In genomic region chr5:144733953-144734352, GRCm38 (mm10) we compare ENCODE assay signal across 9 mouse cellular contexts. TPM values are rescaled to one million over a fixed set of nuclear protein-coding genes. Genes with fewer than 3 reads are reported as not detected.
A peak's percentile ranks its signal among the peaks of the same experiment; 100 is the strongest.
DNase-seq lines count a peak whose midpoint lies in the region; ATAC-seq and TF ChIP-seq lines count a peak whose summit lies in the region.
"Had no signal": no experiment of that assay in that cellular context is flagged by ENCODE, and none has a peak within 500 bp of the region (broad histone marks: within the 10 kb centered on the region; RNA-seq: fewer than 3 reads in every experiment).

No protein-coding gene starts in this region.

- no peak overlapping the region for H3K9ac ChIP-seq in midbrain, embryonic 11.5 days (ENCODE audit: low read length)
- H3K9ac ChIP-seq in midbrain, embryonic 13.5 days (replicated peaks) = no peak overlapping the region
- H3K9ac ChIP-seq in midbrain, postnatal 0 days (replicated peaks; ENCODE audit: low read length, poor library complexity, severe bottlenecking) = no peak overlapping the region
- H3K9ac ChIP-seq: neural tube, embryonic 13.5 days had no signal

- intact Hi-C loops in heart, postnatal 14 days (cut with DNase I) = loop anchor here (2.0 to 5.0 kb wide), 2 partner anchors 345 to 522 kb away; no protein-coding TSS in a partner anchor
- intact Hi-C loops in left cerebral cortex, adult 2 months (cut with DNase I) = loop anchor here (1.0 to 5.0 kb wide), 3 partner anchors 267 to 502 kb away; no protein-coding TSS in a partner anchor

- H3K9me3 ChIP-seq in midbrain, embryonic 11.5 days (ENCODE audit: control insufficient read depth, low read length) = no peaks in the 10 kb centered on the region
- H3K9me3 ChIP-seq in midbrain, embryonic 13.5 days = no peaks in the 10 kb centered on the region
- no peaks in the 10 kb centered on the region for H3K9me3 ChIP-seq in midbrain, postnatal 0 days (ENCODE audit: low read length)

- H3K4me2 ChIP-seq in midbrain, embryonic 11.5 days = no peak overlapping the region
- H3K4me2 ChIP-seq in midbrain, embryonic 13.5 days (replicated peaks) = no peak overlapping the region
- H3K4me2 ChIP-seq in midbrain, postnatal 0 days (ENCODE audit: low read depth, low read length, poor library complexity, severe bottlenecking) = no peak overlapping the region
- H3K4me2 ChIP-seq: neural tube, embryonic 13.5 days had no signal

- peak; percentile 95 for TF ChIP-seq CTCF in left cerebral cortex, adult 2 months (IDR thresholded peaks at IDR 0.05)
- peak; percentile 95 for TF ChIP-seq CTCF in midbrain, postnatal 0 days (IDR thresholded peaks at IDR 0.05)

- no peaks in the 10 kb centered on the region for H3K27me3 ChIP-seq in midbrain, embryonic 11.5 days (ENCODE audit: control insufficient read depth, insufficient read depth, low read length)
- peaks cover 6% of the 10 kb centered on the region; the same call in 1 of the 2 replicates for H3K27me3 ChIP-seq in midbrain, embryonic 13.5 days
- H3K27me3 ChIP-seq in midbrain, postnatal 0 days (ENCODE audit: insufficient read depth, low read length) = no peaks in the 10 kb centered on the region

- peak; percentile 98 for DNase-seq in midbrain, embryonic 11.5 days (ENCODE audit: low spot score, missing footprints)
- peak; percentile 85 for DNase-seq in ZHBTc4 (ENCODE audit: low read depth, low spot score)
- DNase-seq in cerebellum, postnatal 36 days = peak; percentile 69 to 76
- DNase-seq in heart, postnatal 14 days = peak; percentile 50 to 75
- DNase-seq in left cerebral cortex, adult 2 months (ENCODE audit: extremely low spot score in 1 of 2, low spot score in 2 of 2) = peak; percentile 68 to 80
- DNase-seq in midbrain, postnatal 0 days (ENCODE audit: low spot score) = peak; percentile 78
- DNase-seq in thymus, postnatal 14 days = peak; percentile 25

- no peaks in the 10 kb centered on the region for H3K4me1 ChIP-seq in midbrain, embryonic 11.5 days (ENCODE audit: control insufficient read depth, insufficient read depth, low read length)
- no peaks in the 10 kb centered on the region for H3K4me1 ChIP-seq in midbrain, embryonic 13.5 days (replicated peaks)
- H3K4me1 ChIP-seq in midbrain, postnatal 0 days (ENCODE audit: insufficient read depth, low read length) = no peaks in the 10 kb centered on the region
- H3K4me1 ChIP-seq: neural tube, embryonic 13.5 days had no signal

- no peak overlapping the region for H3K27ac ChIP-seq in midbrain, embryonic 11.5 days (ENCODE audit: low read depth, low read length)
- no peak overlapping the region for H3K27ac ChIP-seq in midbrain, embryonic 13.5 days
- no peak overlapping the region for H3K27ac ChIP-seq in left cerebral cortex, adult 2 months
- H3K27ac ChIP-seq in midbrain, postnatal 0 days (ENCODE audit: low read depth, low read length) = no peak overlapping the region
- H3K27ac ChIP-seq: neural tube, embryonic 13.5 days had no signal

- WGBS in midbrain, embryonic 11.5 days = 26% methylated on average over 4 of the region's 4 CpGs
- 30% methylated on average over 4 of the region's 4 CpGs for WGBS in midbrain, embryonic 13.5 days
- WGBS in midbrain, postnatal 0 days = 22% methylated on average over 4 of the region's 4 CpGs

- no peaks in the 10 kb centered on the region for H3K36me3 ChIP-seq in midbrain, embryonic 11.5 days (ENCODE audit: control insufficient read depth, insufficient read depth, low read length)
- H3K36me3 ChIP-seq in midbrain, embryonic 13.5 days = peaks cover 20% of the 10 kb centered on the region
- H3K36me3 ChIP-seq in midbrain, postnatal 0 days (ENCODE audit: insufficient read depth, low read length) = peaks cover 14% of the 10 kb centered on the region

- no peak overlapping the region for H3K4me3 ChIP-seq in midbrain, embryonic 11.5 days (ENCODE audit: low read depth, low read length)
- H3K4me3 ChIP-seq in midbrain, embryonic 13.5 days (replicated peaks) = no peak overlapping the region
- no peak overlapping the region for H3K4me3 ChIP-seq in left cerebral cortex, adult 2 months
- no peak overlapping the region for H3K4me3 ChIP-seq in midbrain, postnatal 0 days (ENCODE audit: low read depth, low read length)
- H3K4me3 ChIP-seq: neural tube, embryonic 13.5 days had no signal

- ATAC-seq in midbrain, embryonic 11.5 days (ENCODE audit: low FRiP score) = 0 out of 2 replicates have a peak, but pooled peaks have one; percentile 20
- no peak for ATAC-seq in midbrain, embryonic 13.5 days
- no peak for ATAC-seq in midbrain, postnatal 0 days (ENCODE audit: low FRiP score)

RNA-seq across cellular contexts. Expression of gene Tmem130, which starts 27.7 kb away (rescaled TPM):
- 20.1 and 20.6 TPM in 2 replicates for polyA plus RNA-seq in midbrain, embryonic 11.5 days (2014; fragmentation: Nextera tagmentation; extraction: Ambion mirVana)
- polyA plus RNA-seq in midbrain, embryonic 13.5 days (2015; fragmentation: Nextera tagmentation; extraction: Ambion mirVana) = 202 and 235 TPM in 2 replicates
- total RNA-seq in heart, postnatal 14 days (2021) = under 1 TPM; 0.10 to 0.17 TPM
- 100 to 1,000 TPM; 169 to 188 TPM for total RNA-seq in left cerebral cortex, adult 2 months (2021)
- total RNA-seq in midbrain, postnatal 0 days (2014; rRNA removed) = 375 and 444 TPM in 2 replicates
- polyA plus RNA-seq in midbrain, postnatal 0 days (2015; fragmentation: Nextera tagmentation; extraction: Ambion mirVana) = 603 and 636 TPM in 2 replicates

RNA-seq across cellular contexts. Expression of gene Trrap, which starts 33.6 kb away (rescaled TPM):
- 85.1 and 91.8 TPM in 2 replicates for polyA plus RNA-seq in midbrain, embryonic 11.5 days (2014; fragmentation: Nextera tagmentation; extraction: Ambion mirVana)
- polyA plus RNA-seq in midbrain, embryonic 13.5 days (2015; fragmentation: Nextera tagmentation; extraction: Ambion mirVana) = 84.6 and 94.4 TPM in 2 replicates
- 10 to 100 TPM; 54.8 to 55.3 TPM for total RNA-seq in heart, postnatal 14 days (2021)
- total RNA-seq in left cerebral cortex, adult 2 months (2021) = 100 to 1,000 TPM; 169 to 170 TPM
- total RNA-seq in midbrain, postnatal 0 days (2014; rRNA removed) = 136 and 166 TPM in 2 replicates
- polyA plus RNA-seq in midbrain, postnatal 0 days (2015; fragmentation: Nextera tagmentation; extraction: Ambion mirVana) = 53.2 and 66.8 TPM in 2 replicates

Comparison
In these comparisons a context has a peak if more than half of its experiments do, and no peak if none do; other contexts are left out.
1. DNase-seq: peak in every context shown above with its lines; median percentile 98 in midbrain, embryonic 11.5 days; 85 in ZHBTc4; 78 in midbrain, postnatal 0 days; 74 in left cerebral cortex, adult 2 months; 72 in cerebellum, postnatal 36 days; 62 in heart, postnatal 14 days; 25 in thymus, postnatal 14 days.
2. RNA of gene Tmem130, which starts 27.7 kb away (total RNA-seq): 375 to 444 TPM in midbrain, postnatal 0 days and 169 to 188 TPM in left cerebral cortex, adult 2 months; 0.10 to 0.17 TPM in heart, postnatal 14 days; every median in the first group is over 100 times any median in the second.